Mouse (Mus musculus): ENCODE measurements around the gene Cryba4. TPM values are rescaled to one million over a fixed set of nuclear protein-coding genes. Genes with fewer than 3 reads are reported as not detected.

The Cryba4 gene
- polyA plus RNA-seq, 1 experiment from 2014 or later: 1.3 TPM

GRCm38 (mm10) chr5:112213331-112214240 is 38.7 kb downstream of the Cryba4 start:
- H3K9me3 ChIP-seq (ENCODE audit: control insufficient read depth, low read length): no peaks in the 10 kb centered on the region
- no peaks in the 10 kb centered on the region for H3K36me3 ChIP-seq (ENCODE audit: control insufficient read depth, insufficient read depth, low read length)
- WGBS: 32% methylated on average over 19 of the region's 19 CpGs
- peak overlapping the region; percentile 31; the same call in 1 of the 2 replicates for H3K9ac ChIP-seq (ENCODE audit: low read length)
- H3K4me1 ChIP-seq (ENCODE audit: control insufficient read depth, insufficient read depth, low read length): peaks cover 26% of the 10 kb centered on the region
- ATAC-seq (ENCODE audit: insufficient read depth, low FRiP score, low TSS enrichment) (peak; percentile 46), DNase-seq (ENCODE audit: low spot score) (peak; percentile 79)
- H3K27me3 ChIP-seq (ENCODE audit: control insufficient read depth, insufficient read depth, low read length): no peaks in the 10 kb centered on the region
- H3K4me2 ChIP-seq (ENCODE audit: low read depth): no peak overlapping the region
- H3K27ac ChIP-seq (ENCODE audit: low read depth, low read length): peak overlapping the region; percentile 84
- H3K4me3 ChIP-seq (ENCODE audit: low read depth, low read length): no peak overlapping the region

- ATAC-seq (ENCODE audit: insufficient read depth, low FRiP score, low TSS enrichment) (0 out of 2 replicates have a peak, but pooled peaks have one; percentile 0), DNase-seq (ENCODE audit: low spot score) (no peak)
- Histone ChIP-seq H3K4me1 (ENCODE audit: control insufficient read depth, insufficient read depth, low read length) (peaks cover 21% of the 10 kb centered on the region), H3K4me3 (ENCODE audit: low read depth, low read length) (no peak overlapping the region), H3K36me3 (ENCODE audit: control insufficient read depth, insufficient read depth, low read length) (no peaks in the 10 kb centered on the region), H3K4me2 (ENCODE audit: low read depth) (no peak overlapping the region), H3K27me3 (ENCODE audit: control insufficient read depth, insufficient read depth, low read length) (no peaks in the 10 kb centered on the region), H3K9ac (ENCODE audit: low read length) (no peak overlapping the region; the same call in 1 of the 2 replicates), H3K27ac (ENCODE audit: low read depth, low read length) (peak overlapping the region; percentile 84), H3K9me3 (ENCODE audit: control insufficient read depth, low read length) (no peaks in the 10 kb centered on the region)
- WGBS: 63% methylated on average over 6 of the region's 6 CpGs
Measured at GRCm38 (mm10) chr5:112212711-112213264, 39.5 kb downstream of the Cryba4 start.

GRCm38 (mm10) chr5:112211911-112212310 is 40.4 kb downstream of the Cryba4 start:
- ATAC-seq (ENCODE audit: insufficient read depth, low FRiP score, low TSS enrichment) (no peak), DNase-seq (ENCODE audit: low spot score) (no peak)
- H3K4me3 ChIP-seq (ENCODE audit: low read depth, low read length): no peak overlapping the region
- H3K36me3 ChIP-seq (ENCODE audit: control insufficient read depth, insufficient read depth, low read length): no peaks in the 10 kb centered on the region
- H3K4me1 ChIP-seq (ENCODE audit: control insufficient read depth, insufficient read depth, low read length): peaks cover 13% of the 10 kb centered on the region
- no peak overlapping the region for H3K9ac ChIP-seq (ENCODE audit: low read length)
- no peak overlapping the region for H3K4me2 ChIP-seq (ENCODE audit: low read depth)
- no peak overlapping the region for H3K27ac ChIP-seq (ENCODE audit: low read depth, low read length)
- no peaks in the 10 kb centered on the region for H3K9me3 ChIP-seq (ENCODE audit: control insufficient read depth, low read length)
- WGBS: 90% methylated on average over 7 of the region's 7 CpGs
- H3K27me3 ChIP-seq (ENCODE audit: control insufficient read depth, insufficient read depth, low read length): no peaks in the 10 kb centered on the region

GRCm38 (mm10) chr5:112210104-112210503 is 42.2 kb downstream of the Cryba4 start:
- Histone ChIP-seq H3K9me3 (ENCODE audit: control insufficient read depth, low read length) (no peaks in the 10 kb centered on the region), H3K4me3 (ENCODE audit: low read depth, low read length) (no peak overlapping the region), H3K9ac (ENCODE audit: low read length) (no peak overlapping the region), H3K27me3 (ENCODE audit: control insufficient read depth, insufficient read depth, low read length) (no peaks in the 10 kb centered on the region), H3K36me3 (ENCODE audit: control insufficient read depth, insufficient read depth, low read length) (no peaks in the 10 kb centered on the region), H3K27ac (ENCODE audit: low read depth, low read length) (no peak overlapping the region), H3K4me1 (ENCODE audit: control insufficient read depth, insufficient read depth, low read length) (peaks cover 8% of the 10 kb centered on the region), H3K4me2 (ENCODE audit: low read depth) (no peak overlapping the region)
- DNase-seq (ENCODE audit: low spot score) (peak; percentile 82), ATAC-seq (ENCODE audit: insufficient read depth, low FRiP score, low TSS enrichment) (no peak)
- 35% methylated on average over 8 of the region's 8 CpGs for WGBS

GRCm38 (mm10) chr5:112208321-112208720 is 44.0 kb downstream of the Cryba4 start:
- no peak overlapping the region for H3K27ac ChIP-seq (ENCODE audit: low read depth, low read length)
- no peak for DNase-seq (ENCODE audit: low spot score)
- H3K36me3 ChIP-seq (ENCODE audit: control insufficient read depth, insufficient read depth, low read length): no peaks in the 10 kb centered on the region
- no peaks in the 10 kb centered on the region for H3K9me3 ChIP-seq (ENCODE audit: control insufficient read depth, low read length)
- WGBS: 29% methylated on average over 4 of the region's 4 CpGs
- ATAC-seq (ENCODE audit: insufficient read depth, low FRiP score, low TSS enrichment): no peak
- no peak overlapping the region for H3K4me2 ChIP-seq (ENCODE audit: low read depth)
- H3K9ac ChIP-seq (ENCODE audit: low read length): no peak overlapping the region
- no peak overlapping the region for H3K4me3 ChIP-seq (ENCODE audit: low read depth, low read length)
- H3K4me1 ChIP-seq (ENCODE audit: control insufficient read depth, insufficient read depth, low read length): peaks cover 3% of the 10 kb centered on the region; the same call in 1 of the 2 replicates
- H3K27me3 ChIP-seq (ENCODE audit: control insufficient read depth, insufficient read depth, low read length): no peaks in the 10 kb centered on the region

- H3K27me3 ChIP-seq (ENCODE audit: control insufficient read depth, insufficient read depth, low read length): no peaks in the 10 kb centered on the region
- no peak overlapping the region; the same call in 1 of the 2 replicates for H3K9ac ChIP-seq (ENCODE audit: low read length)
- H3K27ac ChIP-seq (ENCODE audit: low read depth, low read length): no peak overlapping the region
- no peak for DNase-seq (ENCODE audit: low spot score)
- H3K36me3 ChIP-seq (ENCODE audit: control insufficient read depth, insufficient read depth, low read length): no peaks in the 10 kb centered on the region
- H3K4me3 ChIP-seq (ENCODE audit: low read depth, low read length): no peak overlapping the region
- WGBS: 26% methylated on average over 16 of the region's 16 CpGs
- H3K4me1 ChIP-seq (ENCODE audit: control insufficient read depth, insufficient read depth, low read length): 0 out of 2 replicates have a peak, but pooled peaks cover 3% of the 10 kb centered on the region
- H3K9me3 ChIP-seq (ENCODE audit: control insufficient read depth, low read length): no peaks in the 10 kb centered on the region
- H3K4me2 ChIP-seq (ENCODE audit: low read depth): no peak overlapping the region
- ATAC-seq (ENCODE audit: insufficient read depth, low FRiP score, low TSS enrichment): no peak
Measured at GRCm38 (mm10) chr5:112206543-112207255, 45.6 kb downstream of the Cryba4 start.

GRCm38 (mm10) chr5:112199656-112200055 is 52.7 kb downstream of the Cryba4 start:
- no peak for ATAC-seq (ENCODE audit: insufficient read depth, low FRiP score, low TSS enrichment)
- 93% methylated on average over 6 of the region's 6 CpGs for WGBS
- H3K27me3 ChIP-seq (ENCODE audit: control insufficient read depth, insufficient read depth, low read length): no peaks in the 10 kb centered on the region

More at GRCm38 (mm10) chr5:112199656-112200055, 52.7 kb downstream of the Cryba4 start:
- Histone ChIP-seq H3K4me1 (ENCODE audit: control insufficient read depth, insufficient read depth, low read length) (no peaks in the 10 kb centered on the region), H3K36me3 (ENCODE audit: control insufficient read depth, insufficient read depth, low read length) (no peaks in the 10 kb centered on the region), H3K4me3 (ENCODE audit: low read depth, low read length) (no peak overlapping the region), H3K4me2 (ENCODE audit: low read depth) (no peak overlapping the region), H3K27ac (ENCODE audit: low read depth, low read length) (no peak overlapping the region), H3K9ac (ENCODE audit: low read length) (no peak overlapping the region), H3K9me3 (ENCODE audit: control insufficient read depth, low read length) (no peaks in the 10 kb centered on the region)
- no peak for DNase-seq (ENCODE audit: low spot score)

Measured in neural tube, embryonic 11.5 days (tissue).